Mouse (Mus musculus) liver, embryonic 16.5 days (tissue): Measurements from ENCODE around the gene Snrpe. TPM values are rescaled to one million over a fixed set of nuclear protein-coding genes. Genes with fewer than 3 reads are reported as not detected.

Experiments used
- ATAC-seq: fragments of 200-750 bp; cut with Nextera tagmentation; 2 replicates; pipeline ENCODE4 v1.8.0; 2017; ENCODE audit warnings: low read depth, mild to moderate bottlenecking, moderate number of reproducible peaks, moderate library complexity
- H3K27ac ChIP-seq: fragments of 300-500 bp; sonication (generic); 2 replicates; pipeline ENCODE4 v1.5.1; 2014; ENCODE audit warnings: mild to moderate bottlenecking, low read length
- H3K27me3 ChIP-seq: fragments of 300-500 bp; sonication (generic); 2 replicates; pipeline ENCODE4 v1.6.1; 2014; ENCODE audit warnings: low read depth, low read length, mixed read lengths; ENCODE audit not compliant: control insufficient read depth, insufficient read depth
- H3K36me3 ChIP-seq: fragments of 300-500 bp; sonication (generic); 2 replicates; pipeline ENCODE4 v1.6.1; 2014; ENCODE audit warnings: mild to moderate bottlenecking; ENCODE audit not compliant: control insufficient read depth, insufficient read depth
- H3K4me1 ChIP-seq: fragments of 300-500 bp; sonication (generic); 2 replicates; pipeline ENCODE4 v1.6.1; 2014; ENCODE audit warnings: low read depth, low read length, mixed read lengths; ENCODE audit not compliant: control insufficient read depth
- H3K4me2 ChIP-seq: fragments of 300-500 bp; sonication (generic); 2 replicates; pipeline ENCODE4 v1.6.1; 2014; ENCODE audit warnings: low read depth, low read length, mixed read lengths
- H3K4me3 ChIP-seq: fragments of 300-500 bp; sonication (generic); 2 replicates; pipeline ENCODE4 v1.5.1; 2014; ENCODE audit warnings: low read depth, mild to moderate bottlenecking, low read length
- H3K9ac ChIP-seq: fragments of 300-500 bp; sonication (generic); 2 replicates; pipeline ENCODE4 v1.6.1; 2014; ENCODE audit warnings: low read depth, low read length
- H3K9me3 ChIP-seq: fragments of 300-500 bp; sonication (generic); replicated peaks from 2 replicates; pipeline ENCODE4 v1.6.1; 2016; ENCODE audit warnings: low read length; ENCODE audit not compliant: control insufficient read depth
- WGBS: fragments of 180-500 bp; shearing (Covaris S2); extraction: QIAGEN DNeasy Blood & Tissue Kit; methylation state at CpG from one replicate; pipeline ENCODE4 v1.1.7; 2014; ENCODE audit not compliant: insufficient replicate concordance; 5-methylcytosine and 5-hydroxymethylcytosine counted together
- polyA plus RNA-seq: library from polyadenylated mRNA; unstranded; fragments of >200 nt; fragmentation: Nextera tagmentation; extraction: Ambion mirVana; gene quantifications from 2 replicates; pipeline ENCODE4 v1.2.1, GENCODE M21; 2015

Snrpe gene
- 275 and 323 TPM in 2 replicates for polyA plus RNA-seq

DNA sequence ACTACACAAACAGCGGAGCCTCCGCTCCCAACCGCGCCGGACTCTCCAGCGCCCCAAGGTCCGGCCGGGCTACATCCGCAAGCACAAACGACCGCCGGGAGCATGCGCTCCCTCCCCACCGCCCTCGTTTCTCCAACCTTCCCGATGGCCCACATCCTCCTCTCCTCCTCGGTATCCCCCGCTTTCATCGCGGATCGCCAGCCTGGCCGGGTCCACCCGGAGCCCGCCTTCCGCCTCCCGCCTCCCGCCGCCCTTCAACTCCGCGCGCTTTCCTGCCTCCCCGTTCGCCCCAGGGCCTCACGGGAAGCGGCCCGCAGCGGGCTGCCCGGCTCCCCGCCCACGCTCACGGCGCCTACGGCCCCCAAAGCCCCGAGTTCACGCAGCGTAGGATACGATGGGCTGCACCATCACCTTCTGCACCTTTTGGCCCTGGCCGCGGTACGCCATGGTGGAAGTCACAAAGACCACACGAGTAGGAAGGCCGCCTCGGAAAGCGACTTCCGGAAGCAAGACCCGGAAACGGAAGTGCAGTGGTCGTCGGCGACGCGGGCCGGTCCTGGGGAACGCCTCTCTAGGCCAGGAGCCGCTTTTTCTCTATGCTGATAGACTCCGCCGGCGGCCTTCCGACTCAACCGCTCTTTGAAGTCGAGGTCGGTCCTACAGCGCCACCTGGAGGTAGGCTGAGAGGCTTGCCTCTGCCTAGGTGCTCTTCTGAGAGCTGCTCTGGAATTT lies at the start of gene Snrpe:
Gene Snrpe, minus strand, starts transcription at position 521 of the 732 bp plus-strand sequence.
- H3K4me3 ChIP-seq = peak within 1 kb of the TSS; percentile 94
- under 1% methylated on average over 73 of the region's 73 CpGs for whole genome bisulfite sequencing
- peak within 1 kb of the TSS; percentile 92 for H3K27ac ChIP-seq
- peaks cover 6% of the 10 kb centered on the region for H3K4me1 ChIP-seq
- H3K4me2 ChIP-seq = peak within 1 kb of the TSS; percentile 75
- H3K36me3 ChIP-seq = peaks cover 32% of the 10 kb centered on the region
- peak within 1 kb of the TSS; percentile 90 for H3K9ac ChIP-seq
- peak; percentile 97 for ATAC-seq
- no peaks in the 10 kb centered on the region for H3K27me3 ChIP-seq
- H3K9me3 ChIP-seq = no peaks in the 10 kb centered on the region

GRCm38 (mm10) chr1:133658878-133659277 lies 48.8 kb upstream of the Snrpe start:
- 90% methylated on average over 3 of the region's 3 CpGs for WGBS
- ATAC-seq = no peak
- H3K4me3 ChIP-seq = no peak overlapping the region
- peaks cover 17% of the 10 kb centered on the region for H3K36me3 ChIP-seq
- H3K27me3 ChIP-seq = no peaks in the 10 kb centered on the region
- H3K4me1 ChIP-seq = peaks cover 21% of the 10 kb centered on the region
- H3K9ac ChIP-seq = no peak overlapping the region
- H3K9me3 ChIP-seq = no peaks in the 10 kb centered on the region
- no peak overlapping the region for H3K27ac ChIP-seq
- H3K4me2 ChIP-seq = no peak overlapping the region

- Histone ChIP-seq H3K4me1 (peaks cover 21% of the 10 kb centered on the region), H3K9ac (no peak overlapping the region), H3K27ac (no peak overlapping the region), H3K4me2 (no peak overlapping the region), H3K27me3 (no peaks in the 10 kb centered on the region), H3K36me3 (peaks cover 17% of the 10 kb centered on the region), H3K9me3 (no peaks in the 10 kb centered on the region), H3K4me3 (no peak overlapping the region)
- ATAC-seq = no peak
- 84% methylated on average over 5 of the region's 5 CpGs for WGBS
Measured at GRCm38 (mm10) chr1:133656811-133657210, 46.7 kb upstream of the Snrpe start.

DNA sequence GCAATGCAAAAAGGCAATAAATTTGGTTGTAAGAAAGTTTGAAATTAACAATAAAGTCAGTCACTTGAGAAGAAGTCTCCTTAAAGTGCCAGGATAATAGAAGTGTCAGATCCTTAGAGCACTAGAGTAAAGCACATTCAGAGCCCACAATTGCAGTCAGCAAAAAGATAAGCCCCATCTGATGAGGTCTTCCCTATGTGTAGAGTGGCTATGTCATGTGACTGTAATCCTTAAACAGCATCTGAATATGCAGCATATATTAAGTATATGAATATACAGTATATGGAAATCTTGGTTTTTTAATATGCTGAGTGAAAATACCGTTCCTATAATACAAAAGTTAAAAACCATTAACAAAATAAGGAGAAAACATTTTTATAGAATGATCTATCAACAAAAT lies 42.9 kb upstream of the Snrpe start:
- 81% methylated on average over 1 of the region's 1 CpGs for WGBS
- Histone ChIP-seq H3K4me3 (no peak overlapping the region), H3K27ac (no peak overlapping the region), H3K36me3 (peaks cover 8% of the 10 kb centered on the region), H3K9me3 (no peaks in the 10 kb centered on the region), H3K27me3 (no peaks in the 10 kb centered on the region), H3K4me1 (peaks cover 6% of the 10 kb centered on the region), H3K4me2 (no peak overlapping the region), H3K9ac (no peak overlapping the region)
- no peak for ATAC-seq

GRCm38 (mm10) chr1:133650288-133651055 lies 40.4 kb upstream of the Snrpe start:
- Histone ChIP-seq H3K36me3 (peaks cover 12% of the 10 kb centered on the region), H3K27me3 (no peaks in the 10 kb centered on the region), H3K4me2 (no peak overlapping the region), H3K27ac (no peak overlapping the region), H3K9ac (no peak overlapping the region), H3K4me1 (no peaks in the 10 kb centered on the region; the same call in 1 of the 2 replicates), H3K9me3 (no peaks in the 10 kb centered on the region), H3K4me3 (no peak overlapping the region)
- ATAC-seq = no peak
- 78% methylated on average over 7 of the region's 7 CpGs for WGBS

- Histone ChIP-seq H3K36me3 (peaks cover 44% of the 10 kb centered on the region), H3K27me3 (no peaks in the 10 kb centered on the region), H3K4me3 (no peak overlapping the region), H3K27ac (no peak overlapping the region), H3K4me1 (no peaks in the 10 kb centered on the region; the same call in 1 of the 2 replicates), H3K9me3 (no peaks in the 10 kb centered on the region), H3K9ac (no peak overlapping the region), H3K4me2 (no peak overlapping the region)
- no peak for ATAC-seq
- 86% methylated on average over 5 of the region's 5 CpGs for WGBS
Measured at GRCm38 (mm10) chr1:133645652-133646051, 35.6 kb upstream of the Snrpe start.

GRCm38 (mm10) chr1:133641163-133641562 lies 31.1 kb upstream of the Snrpe start:
- WGBS = 91% methylated on average over 2 of the region's 2 CpGs
- no peak overlapping the region for H3K4me3 ChIP-seq
- no peak overlapping the region for H3K27ac ChIP-seq
- no peaks in the 10 kb centered on the region for H3K27me3 ChIP-seq
- no peak overlapping the region for H3K4me2 ChIP-seq
- H3K9me3 ChIP-seq = no peaks in the 10 kb centered on the region
- no peaks in the 10 kb centered on the region for H3K4me1 ChIP-seq
- H3K36me3 ChIP-seq = peaks cover 65% of the 10 kb centered on the region
- no peak for ATAC-seq
- H3K9ac ChIP-seq = no peak overlapping the region

- Histone ChIP-seq H3K4me2 (no peak overlapping the region), H3K27me3 (no peaks in the 10 kb centered on the region), H3K9me3 (no peaks in the 10 kb centered on the region), H3K4me1 (no peaks in the 10 kb centered on the region), H3K27ac (no peak overlapping the region), H3K9ac (no peak overlapping the region), H3K4me3 (no peak overlapping the region), H3K36me3 (peaks cover 60% of the 10 kb centered on the region)
- whole genome bisulfite sequencing = 84% methylated on average over 6 of the region's 6 CpGs
- no peak for ATAC-seq
Measured at GRCm38 (mm10) chr1:133638517-133638916, 28.4 kb upstream of the Snrpe start.

DNA sequence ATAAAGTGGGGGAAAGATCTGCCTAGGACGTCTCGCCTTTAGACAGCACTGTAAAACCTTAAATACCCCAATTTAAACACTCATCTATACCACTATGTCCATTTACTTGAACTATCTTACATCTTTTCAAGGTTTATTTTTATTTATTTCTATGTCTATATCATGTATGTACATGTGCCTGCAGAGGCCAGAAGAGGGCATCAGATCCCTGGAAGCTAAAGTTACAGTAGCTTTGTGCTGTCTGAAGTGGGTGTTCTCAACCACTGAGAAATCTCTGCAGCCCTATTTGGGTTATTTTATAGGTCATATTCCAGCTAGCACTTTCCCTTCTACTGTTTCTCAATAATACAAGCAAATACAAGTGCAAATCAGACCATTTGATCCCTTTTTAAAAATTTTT lies 22.1 kb upstream of the Snrpe start:
- peaks cover 53% of the 10 kb centered on the region for H3K36me3 ChIP-seq
- no peaks in the 10 kb centered on the region for H3K27me3 ChIP-seq
- no peak overlapping the region for H3K4me2 ChIP-seq
- 81% methylated on average over 2 of the region's 2 CpGs for WGBS
- H3K9me3 ChIP-seq = no peaks in the 10 kb centered on the region
- no peak overlapping the region for H3K27ac ChIP-seq
- no peak overlapping the region for H3K4me3 ChIP-seq
- H3K9ac ChIP-seq = no peak overlapping the region
- no peak for ATAC-seq
- no peaks in the 10 kb centered on the region for H3K4me1 ChIP-seq
